ENCODE assay signal across 29 mouse cellular contexts in genomic region chr13:32974889-32975460, GRCm38 (mm10). TPM values are rescaled to one million over a fixed set of nuclear protein-coding genes. Genes with fewer than 3 reads are reported as not detected.
DNase-seq lines count a peak whose midpoint lies in the region; ATAC-seq and TF ChIP-seq lines count a peak whose summit lies in the region.
"Had no signal": no experiment of that assay in that cellular context is flagged by ENCODE, and none has a peak within 500 bp of the region (broad histone marks: within the 10 kb centered on the region; RNA-seq: fewer than 3 reads in every experiment).

No protein-coding gene starts in this region.

- no peak for TF ChIP-seq POLR2A in heart, adult 2 months (IDR thresholded peaks at IDR 0.05; ENCODE audit: insufficient read depth, low read depth, low read length)
- no peak for TF ChIP-seq POLR2A in lung, adult 2 months (IDR thresholded peaks at IDR 0.05; ENCODE audit: borderline replicate concordance, extremely low read depth, low read depth, low read length)

- WGBS in heart, adult 2 months, result 38% methylated on average over 3 of the region's 3 CpGs
- WGBS in lung, adult 2 months, result 29% methylated on average over 3 of the region's 3 CpGs
- WGBS in lung, postnatal 0 days, result 26% methylated on average over 3 of the region's 3 CpGs
- WGBS in midbrain, embryonic 11.5 days, result 79% methylated on average over 3 of the region's 3 CpGs

- peak overlapping the region; percentile 50; the same call in 1 of the 2 replicates for H3K27ac ChIP-seq in heart, adult 2 months
- peak overlapping the region; percentile 58 for H3K27ac ChIP-seq in lung, postnatal 0 days (ENCODE audit: low read length)
- no peak overlapping the region for H3K27ac ChIP-seq in midbrain, embryonic 11.5 days (ENCODE audit: low read depth, low read length)
- H3K27ac ChIP-seq: embryonic facial prominence, embryonic 10.5 days; forebrain, embryonic 15.5 days; heart, embryonic 15.5 days; hindbrain, embryonic 14.5 days; limb, embryonic 13.5 days; macrophage; midbrain, embryonic 10.5 days had no signal

- H3K4me1 ChIP-seq in heart, adult 2 months (ENCODE audit: control insufficient read depth, insufficient read depth, low read length), result no peaks in the 10 kb centered on the region
- H3K4me1 ChIP-seq in lung, adult 2 months (ENCODE audit: control insufficient read depth, insufficient read depth, low read length), result peaks cover 15% of the 10 kb centered on the region
- peaks cover 5% of the 10 kb centered on the region; the same call in 1 of the 2 replicates for H3K4me1 ChIP-seq in lung, postnatal 0 days (ENCODE audit: insufficient read depth, low read depth, low read length)
- H3K4me1 ChIP-seq in midbrain, embryonic 11.5 days (ENCODE audit: control insufficient read depth, insufficient read depth, low read length), result no peaks in the 10 kb centered on the region
- H3K4me1 ChIP-seq: embryonic facial prominence, embryonic 10.5 days; forebrain, embryonic 15.5 days; limb, embryonic 13.5 days; midbrain, embryonic 10.5 days had no signal

- intact Hi-C loops in heart, adult 2 months (cut with DNase I), result no loop called here

- no peaks in the 10 kb centered on the region for H3K79me2 ChIP-seq in heart, adult 2 months (replicated peaks; ENCODE audit: control insufficient read depth, insufficient read depth, low read length)

- no peak for TF ChIP-seq CTCF in heart, adult 2 months (IDR thresholded peaks at IDR 0.05)
- TF ChIP-seq CTCF in lung, adult 2 months (IDR thresholded peaks at IDR 0.05; ENCODE audit: insufficient read depth, low read length), result no peak
- no peak for TF ChIP-seq CTCF in lung, postnatal 0 days (IDR thresholded peaks at IDR 0.05)

- no peak overlapping the region for H3K4me3 ChIP-seq in heart, adult 2 months
- no peak overlapping the region for H3K4me3 ChIP-seq in lung, adult 2 months (replicated peaks; ENCODE audit: extremely low read depth, low read depth, low read length)
- H3K4me3 ChIP-seq in lung, postnatal 0 days (ENCODE audit: low read depth, low read length), result no peak overlapping the region
- no peak overlapping the region for H3K4me3 ChIP-seq in midbrain, embryonic 11.5 days (ENCODE audit: low read depth, low read length)
- H3K4me3 ChIP-seq: embryonic facial prominence, embryonic 10.5 days; forebrain, embryonic 15.5 days; heart, embryonic 15.5 days; limb, embryonic 13.5 days; midbrain, embryonic 10.5 days had no signal

- TF ChIP-seq EP300 in heart, adult 2 months (IDR thresholded peaks at IDR 0.05; ENCODE audit: insufficient read depth, low read depth, low read length), result no peak
- TF ChIP-seq EP300 in lung, postnatal 0 days (IDR thresholded peaks at IDR 0.05), result peak; percentile 96

- no peaks in the 10 kb centered on the region for H3K27me3 ChIP-seq in heart, adult 2 months (ENCODE audit: control insufficient read depth, insufficient read depth, low read length)
- H3K27me3 ChIP-seq in lung, postnatal 0 days (replicated peaks; ENCODE audit: insufficient read depth, low read length), result no peaks in the 10 kb centered on the region
- no peaks in the 10 kb centered on the region for H3K27me3 ChIP-seq in midbrain, embryonic 11.5 days (ENCODE audit: control insufficient read depth, insufficient read depth, low read length)
- H3K27me3 ChIP-seq: forebrain, embryonic 15.5 days; heart, embryonic 15.5 days; limb, embryonic 13.5 days had no signal

- no peak overlapping the region for H3K4me2 ChIP-seq in lung, postnatal 0 days (replicated peaks; ENCODE audit: low read depth, low read length)
- no peak overlapping the region for H3K4me2 ChIP-seq in midbrain, embryonic 11.5 days
- H3K4me2 ChIP-seq: forebrain, embryonic 15.5 days; heart, embryonic 15.5 days; hindbrain, embryonic 14.5 days; limb, embryonic 13.5 days had no signal

- H3K36me3 ChIP-seq in heart, adult 2 months (ENCODE audit: control insufficient read depth, insufficient read depth, low read length), result peaks cover 10% of the 10 kb centered on the region
- peaks cover 9% of the 10 kb centered on the region; the same call in 1 of the 2 replicates for H3K36me3 ChIP-seq in lung, postnatal 0 days (ENCODE audit: insufficient read depth, low read length)
- H3K36me3 ChIP-seq in midbrain, embryonic 11.5 days (ENCODE audit: control insufficient read depth, insufficient read depth, low read length), result no peaks in the 10 kb centered on the region
- H3K36me3 ChIP-seq: embryonic facial prominence, embryonic 10.5 days; forebrain, embryonic 15.5 days; limb, embryonic 13.5 days; midbrain, embryonic 10.5 days had no signal

- H3K9ac ChIP-seq in heart, adult 2 months (ENCODE audit: low read depth, low read length), result no peak overlapping the region
- H3K9ac ChIP-seq in lung, postnatal 0 days (replicated peaks; ENCODE audit: low read depth), result no peak overlapping the region
- no peak overlapping the region for H3K9ac ChIP-seq in midbrain, embryonic 11.5 days (ENCODE audit: low read length)
- H3K9ac ChIP-seq: forebrain, embryonic 15.5 days; heart, embryonic 15.5 days; hindbrain, embryonic 14.5 days; limb, embryonic 13.5 days had no signal

- peak; percentile 91 for ATAC-seq in lung, postnatal 0 days
- ATAC-seq in midbrain, embryonic 11.5 days (ENCODE audit: low FRiP score), result no peak
- ATAC-seq: CD4-positive, CD25-positive, alpha-beta regulatory T cell, adult 4 months; forebrain, embryonic 15.5 days had no signal

- no peak for DNase-seq in heart, adult 2 months
- DNase-seq in heart, adult 9 months (ENCODE audit: low spot score in 2 of 2), result no peak
- peak; percentile 17 to 62 for DNase-seq in lung, adult 18-20 months
- DNase-seq in lung, adult 2 months, result no peak
- DNase-seq in lung, postnatal 0 days (ENCODE audit: low spot score), result peak; percentile 76
- no peak for DNase-seq in midbrain, embryonic 11.5 days (ENCODE audit: low spot score, missing footprints)
- no peak for DNase-seq in urinary bladder, postnatal 4 days (ENCODE audit: low spot score in 2 of 2)
- DNase-seq in right cerebral cortex, postnatal 36 days (ENCODE audit: low spot score in 2 of 2), result no peak
- DNase-seq: cerebellum, adult 8-10 months; cerebellum, postnatal 36 days; gastrocnemius, postnatal 10 days; heart, postnatal 4 days; kidney, adult 8-10 months; kidney, postnatal 14 days; right cerebral cortex, postnatal 4 days; thymus, postnatal 14 days had no signal

- no peaks in the 10 kb centered on the region for H3K9me3 ChIP-seq in lung, postnatal 0 days (ENCODE audit: low read length)
- H3K9me3 ChIP-seq in midbrain, embryonic 11.5 days (ENCODE audit: control insufficient read depth, low read length), result no peaks in the 10 kb centered on the region
- H3K9me3 ChIP-seq: embryonic facial prominence, embryonic 10.5 days; forebrain, embryonic 15.5 days; heart, embryonic 15.5 days; limb, embryonic 13.5 days; midbrain, embryonic 10.5 days had no signal

RNA-seq across cellular contexts. Expression of gene Serpinb6b, which starts 10.0 kb away (rescaled TPM):
- 10 to 100 TPM; 26.3 to 33.1 TPM for total RNA-seq in heart, adult 2 months (2021)
- 21.6 and 30.3 TPM in 2 replicates for polyA plus RNA-seq in heart, adult 2 months (2012; rRNA removed)
- polyA plus RNA-seq in lung, adult 2 months (2012; rRNA removed), result 28.5 and 32.4 TPM in 2 replicates
- polyA plus RNA-seq in lung, postnatal 0 days (2015; fragmentation: Nextera tagmentation; extraction: Ambion mirVana), result 232 and 253 TPM in 2 replicates
- 0.55 and 0.83 TPM in 2 replicates for polyA plus RNA-seq in midbrain, embryonic 11.5 days (2014; fragmentation: Nextera tagmentation; extraction: Ambion mirVana)

RNA-seq across cellular contexts. Expression of gene Serpinb9, which starts 28.1 kb away (rescaled TPM):
- 1 to 10 TPM; 8.6 to 9.3 TPM for total RNA-seq in heart, adult 2 months (2021)
- polyA plus RNA-seq in heart, adult 2 months (2012; rRNA removed), result 6.0 and 11.9 TPM in 2 replicates
- 17.4 and 29.1 TPM in 2 replicates for polyA plus RNA-seq in lung, adult 2 months (2012; rRNA removed)
- polyA plus RNA-seq in lung, postnatal 0 days (2015; fragmentation: Nextera tagmentation; extraction: Ambion mirVana), result 75.2 and 83.1 TPM in 2 replicates
- 0.63 and 1.2 TPM in 2 replicates for polyA plus RNA-seq in midbrain, embryonic 11.5 days (2014; fragmentation: Nextera tagmentation; extraction: Ambion mirVana)

RNA-seq across cellular contexts. Expression of gene Serpinb9b, which starts 52.2 kb away (rescaled TPM):
- under 1 TPM in 1 of 2 experiments, not detected in 1; 0.18 TPM for total RNA-seq in heart, adult 2 months (2021)
- polyA plus RNA-seq in heart, adult 2 months (2012; rRNA removed), result 0.20 and 0.47 TPM in 2 replicates
- 0.21 and 0.32 TPM in 2 replicates for polyA plus RNA-seq in lung, adult 2 months (2012; rRNA removed)
- 1.9 and 3.1 TPM in 2 replicates for polyA plus RNA-seq in lung, postnatal 0 days (2015; fragmentation: Nextera tagmentation; extraction: Ambion mirVana)
- polyA plus RNA-seq in midbrain, embryonic 11.5 days (2014; fragmentation: Nextera tagmentation; extraction: Ambion mirVana), result 0.12 TPM in 1 of 2 replicates, not detected in the other
- total RNA-seq: adrenal gland, postnatal 10 days; gastrocnemius, postnatal 10 days; granulocyte monocyte progenitor cell, adult 5-6 weeks; layer of hippocampus, adult 18-20 months; left cerebral cortex, postnatal 14 days had no signal
- polyA plus RNA-seq: embryonic facial prominence, embryonic 10.5 days; limb, embryonic 13.5 days; midbrain, embryonic 10.5 days; stomach, embryonic 14.5 days had no signal

Comparison
In these comparisons a context has a peak if more than half of its experiments do, and no peak if none do; other contexts are left out.
1. DNase-seq: peak in lung, adult 18-20 months (2 of 2) and lung, postnatal 0 days (single experiment); none in heart, adult 2 months (0 of 2), heart, adult 9 months (0 of 2), lung, adult 2 months (single experiment), midbrain, embryonic 11.5 days (single experiment), urinary bladder, postnatal 4 days (0 of 2) and right cerebral cortex, postnatal 36 days (0 of 2).
2. RNA of gene Serpinb6b, which starts 10.0 kb away (polyA plus RNA-seq): 232 to 253 TPM in lung, postnatal 0 days, 28.5 to 32.4 TPM in lung, adult 2 months and 21.6 to 30.3 TPM in heart, adult 2 months; 0.55 to 0.83 TPM in midbrain, embryonic 11.5 days; every median in the first group is over 10 times any median in the second.